Mouse (Mus musculus): ENCODE results near the gene Dgcr6.

- TF ChIP-seq CTCF (IDR thresholded peaks at IDR 0.05; ENCODE audit: borderline replicate concordance, extremely low read depth, insufficient read depth, insufficient read length): no peak
- no peak for TF ChIP-seq POLR2A (IDR thresholded peaks at IDR 0.05; ENCODE audit: borderline replicate concordance, extremely low read depth, insufficient read depth, insufficient read length, poor library complexity, severe bottlenecking)
Measured at GRCm38 (mm10) chr16:18004589-18004988, 48.1 kb upstream of the Dgcr6 start.
